Mouse (Mus musculus) erythroblast, adult 5-6 weeks (primary cell): ENCODE measurements around the gene Eipr1. TPM values are rescaled to one million over a fixed set of nuclear protein-coding genes. Genes with fewer than 3 reads are reported as not detected.

ENCODE experiments used
- ATAC-seq: replicated peaks from 2 replicates; pipeline ENCODE4 v1.8.0; 2016; ENCODE audit warnings: moderate number of reproducible peaks, mild to moderate bottlenecking, moderate TSS enrichment, inconsistent platforms; ENCODE audit not compliant: poor library complexity, low FRiP score, severe bottlenecking
- total RNA-seq, 2 experiments: library from RNA; stranded (forward) in 1 of 2; stranded (reverse) in 1 of 2; fragments of 150-400 nt in 1 of 2; fragments of 200-764, 138-1000 nt in 1 of 2; gene quantifications; 2 replicates each; pipeline versions ENCODE4 v1.2.3 to v1.2.4; 2015 to 2017; ENCODE audit warnings: low replicate concordance in 2 of 2

Gene Eipr1
- total RNA-seq, 2 experiments from 2014 or later = 20.8 to 41.1 TPM

DNA sequence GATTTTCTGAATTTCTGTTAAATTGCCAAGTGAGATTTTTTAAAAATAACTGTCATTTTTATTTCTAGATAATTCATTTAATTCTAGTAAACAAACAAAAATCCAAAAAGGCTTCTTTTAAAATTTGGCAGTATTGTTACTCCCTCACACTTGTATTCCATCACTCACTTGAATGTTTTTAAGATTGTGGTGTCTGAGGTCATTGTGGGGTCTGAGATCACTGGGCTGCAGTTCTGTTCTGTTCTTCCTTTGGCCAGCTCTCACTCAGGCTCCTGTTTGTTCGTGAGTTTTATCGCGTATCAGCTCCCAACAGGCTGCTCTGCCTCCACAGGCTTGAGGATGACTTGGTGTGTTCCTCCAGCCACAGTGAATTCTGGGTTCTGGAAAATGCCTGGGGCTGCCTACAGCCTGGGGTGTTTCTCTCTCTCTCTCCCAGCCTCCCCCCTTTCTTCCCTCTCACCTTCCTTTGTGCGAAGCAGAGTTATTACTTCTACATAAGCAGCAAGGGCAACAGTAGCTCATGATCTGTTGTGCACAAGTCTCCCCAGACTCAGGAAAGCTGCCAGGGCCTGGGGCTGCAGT lies 58.2 kb downstream of the Eipr1 start:
- ATAC-seq = peak; percentile 62

DNA sequence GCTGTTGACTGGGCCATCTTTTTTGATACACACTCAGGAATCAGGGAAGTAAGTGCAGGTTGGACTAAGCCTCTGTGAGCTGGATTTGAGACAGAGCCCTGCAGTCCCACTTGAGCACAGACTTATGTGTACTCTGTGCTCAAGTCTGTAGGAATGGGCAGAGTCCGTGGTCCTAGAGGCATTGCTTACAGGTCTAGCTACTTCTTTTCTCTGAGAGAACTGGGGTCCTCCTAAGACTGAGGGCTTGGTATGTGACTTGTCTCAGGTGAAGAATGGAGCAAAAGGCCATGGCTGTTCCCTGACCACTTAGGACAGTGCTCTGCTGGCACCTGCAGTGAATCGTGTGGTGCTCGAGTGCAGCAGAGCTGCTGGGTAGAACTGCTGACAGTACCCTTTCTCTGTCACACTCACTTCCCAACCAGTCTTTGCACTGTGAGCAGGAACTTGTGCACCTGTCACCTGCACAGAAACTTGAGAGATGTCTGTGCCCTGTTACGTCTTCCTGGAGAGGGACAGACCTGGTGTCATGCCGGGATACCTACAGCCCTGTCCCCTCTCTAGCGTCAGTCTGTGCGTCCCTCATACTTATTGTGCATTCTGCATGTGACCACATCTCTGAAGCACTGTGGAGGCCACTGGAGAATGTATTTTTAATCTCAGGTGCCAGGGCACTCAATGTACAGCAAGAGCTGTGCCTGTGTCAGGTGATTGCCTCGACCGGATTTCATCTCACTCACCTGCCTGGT lies 65.3 kb downstream of the Eipr1 start:
- ATAC-seq = no peak

DNA sequence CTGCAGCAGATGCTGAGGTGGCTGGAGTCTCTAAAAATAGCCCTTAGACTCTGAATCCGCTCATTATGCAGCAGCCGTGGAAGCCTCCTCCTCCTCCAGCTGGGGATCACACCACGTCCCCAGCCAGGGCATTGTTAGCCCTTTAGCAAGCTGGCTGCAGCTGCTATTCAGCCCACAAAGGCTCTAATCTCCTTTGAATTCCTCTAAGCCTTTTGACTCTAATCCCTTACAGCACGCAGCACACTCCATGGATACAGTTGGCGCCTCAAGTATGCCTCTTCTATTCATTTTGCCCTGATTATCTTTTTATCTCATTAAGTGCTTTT lies 65.8 kb downstream of the Eipr1 start:
- no peak for ATAC-seq

DNA sequence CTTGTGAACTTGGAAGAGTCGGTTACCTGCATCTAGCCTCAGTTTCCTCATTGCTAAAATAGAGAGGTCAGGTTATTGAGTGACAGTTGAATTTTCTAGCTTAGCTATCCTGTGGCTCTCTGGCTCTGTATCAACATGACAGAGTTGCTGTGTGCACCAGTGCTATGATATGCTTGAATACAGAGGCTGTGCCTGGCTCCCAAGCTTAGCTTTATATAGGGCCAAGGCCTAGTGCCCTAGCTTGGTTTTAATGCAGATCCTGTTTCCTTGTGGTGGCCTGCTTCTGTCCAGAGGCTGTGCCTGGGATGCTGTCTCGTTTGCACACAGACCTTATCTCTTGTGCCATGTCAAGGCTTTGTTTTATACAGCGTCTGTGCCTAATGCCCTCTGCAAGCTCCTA lies 66.3 kb downstream of the Eipr1 start:
- no peak for ATAC-seq

DNA sequence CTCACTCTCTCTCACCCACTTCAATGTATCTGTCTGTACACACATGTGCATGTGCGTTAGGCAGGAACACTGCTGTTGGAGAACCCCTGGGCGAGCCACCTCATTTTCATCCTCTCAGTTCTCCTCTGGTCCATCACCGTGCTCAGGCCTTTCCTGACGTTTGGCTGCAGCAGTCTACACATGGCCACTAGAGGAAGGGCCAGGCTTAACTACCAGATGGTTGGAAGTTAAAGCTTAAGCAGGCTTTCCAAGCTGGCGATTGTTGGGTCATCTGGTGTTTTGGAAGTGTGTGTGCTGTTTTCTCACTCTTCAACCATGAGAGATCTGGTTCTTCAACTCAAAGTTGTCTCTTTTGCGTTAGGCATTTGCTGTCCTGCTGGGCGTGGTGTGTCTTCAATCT lies 71.9 kb downstream of the Eipr1 start:
- ATAC-seq = no peak

DNA sequence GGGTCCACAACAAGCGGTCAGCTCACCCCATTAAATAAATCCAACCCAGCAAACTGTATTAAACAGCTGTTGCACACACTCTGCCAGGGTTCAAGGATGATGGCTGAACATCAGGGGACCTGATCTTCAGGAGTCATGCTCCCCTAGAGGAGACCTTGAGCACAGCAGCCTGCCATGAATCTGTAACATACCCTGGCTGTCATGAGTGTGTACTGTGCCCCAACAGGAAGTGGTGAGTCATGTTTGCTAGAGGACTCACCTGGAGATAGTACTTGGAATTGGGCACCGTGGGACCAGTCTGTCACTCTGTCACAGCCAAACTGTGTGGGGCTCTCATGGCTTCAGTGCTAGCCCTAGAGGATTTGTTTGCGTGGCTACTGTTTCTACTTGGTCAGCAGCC lies 77.9 kb downstream of the Eipr1 start:
- ATAC-seq = peak; percentile 73

DNA sequence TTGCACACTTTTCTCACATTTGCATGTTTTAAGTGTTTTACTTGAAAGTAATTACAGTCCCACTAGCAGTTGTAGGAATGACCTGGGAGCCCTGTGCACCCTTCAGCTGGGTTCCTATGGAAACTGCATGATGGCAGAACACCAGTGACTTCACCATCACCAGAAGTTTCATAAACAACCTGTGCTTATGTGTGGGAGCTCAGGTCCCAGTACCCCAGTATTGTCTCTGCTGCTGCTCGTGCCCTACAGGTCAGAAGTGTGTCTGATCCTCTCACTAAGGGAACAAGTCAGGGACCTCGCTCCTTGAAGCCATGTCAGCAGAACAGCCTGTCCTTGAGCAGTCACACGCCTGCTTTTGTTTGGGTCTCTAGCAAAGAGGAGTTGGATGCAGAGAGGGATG lies 78.9 kb downstream of the Eipr1 start:
- ATAC-seq = no peak

DNA sequence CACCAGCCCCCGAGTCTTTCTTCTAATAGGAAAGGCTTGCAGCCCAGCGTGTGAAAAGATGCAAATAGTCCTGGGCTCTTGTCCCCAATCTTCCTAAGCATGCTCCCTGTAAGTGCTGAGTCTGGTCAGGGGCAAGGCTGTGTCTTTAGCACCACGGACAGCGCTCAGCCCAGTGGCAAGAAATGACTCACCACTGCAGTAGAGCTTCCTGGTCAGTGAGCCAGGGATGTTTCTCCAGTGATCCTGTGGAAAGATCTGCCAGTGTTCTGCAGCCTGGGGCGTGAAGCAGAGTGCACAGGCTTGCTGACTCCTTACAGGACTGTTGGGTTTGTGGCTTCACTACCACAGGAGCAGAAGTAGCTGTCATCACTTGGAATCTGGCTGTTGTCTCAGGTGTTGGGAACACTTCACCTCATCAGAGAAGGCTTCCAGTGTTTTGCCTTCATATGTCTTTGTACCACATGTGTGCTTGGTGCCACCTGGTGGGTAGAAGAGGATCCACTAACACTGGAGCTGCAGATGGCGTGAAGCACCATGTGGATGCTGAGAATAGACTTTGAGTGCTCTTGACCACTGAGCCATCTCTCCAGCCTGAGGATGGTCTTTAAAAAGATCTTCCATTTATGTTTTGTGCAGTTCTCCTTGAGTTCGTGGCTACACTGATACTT lies 79.6 kb downstream of the Eipr1 start:
- ATAC-seq = no peak

DNA sequence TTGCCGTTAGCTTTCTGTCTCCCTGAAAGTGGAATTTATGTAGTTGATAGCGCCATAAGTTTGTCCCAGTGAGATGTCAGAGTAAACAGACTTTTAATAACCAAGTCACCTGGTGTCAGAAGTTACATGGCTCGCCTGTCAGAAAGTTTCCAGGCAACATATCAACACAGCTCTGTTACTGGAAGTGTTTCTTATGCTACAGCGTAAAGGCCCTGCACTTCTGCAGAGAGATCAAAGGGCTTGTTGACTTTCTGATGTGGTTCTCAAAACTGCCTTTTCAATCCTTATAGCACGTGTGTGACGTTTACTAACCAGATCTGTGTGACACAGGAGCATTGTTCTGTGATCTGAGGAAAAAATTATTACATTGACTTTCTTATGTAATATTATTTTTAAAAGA lies 82.7 kb downstream of the Eipr1 start:
- no peak for ATAC-seq

DNA sequence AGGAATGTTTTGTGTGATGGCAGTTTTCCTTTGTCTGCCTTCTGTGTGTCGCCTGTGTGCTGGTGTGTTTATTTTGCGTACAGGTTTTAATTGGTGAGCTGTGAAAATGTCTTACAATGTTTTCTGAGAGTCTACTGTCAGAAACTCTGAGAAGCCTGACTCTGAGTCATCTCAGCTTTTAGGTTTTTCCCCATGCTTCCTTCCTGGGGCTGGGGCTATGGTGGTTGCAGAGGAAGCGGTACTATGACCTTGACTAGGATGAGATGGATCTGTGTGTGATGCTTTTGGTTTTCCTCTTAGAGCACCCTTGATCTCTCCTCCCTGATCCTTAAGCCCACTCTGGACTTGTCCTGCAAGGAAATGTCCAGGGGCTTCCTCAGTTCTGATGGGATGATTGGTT lies 84.1 kb downstream of the Eipr1 start:
- no peak for ATAC-seq

DNA sequence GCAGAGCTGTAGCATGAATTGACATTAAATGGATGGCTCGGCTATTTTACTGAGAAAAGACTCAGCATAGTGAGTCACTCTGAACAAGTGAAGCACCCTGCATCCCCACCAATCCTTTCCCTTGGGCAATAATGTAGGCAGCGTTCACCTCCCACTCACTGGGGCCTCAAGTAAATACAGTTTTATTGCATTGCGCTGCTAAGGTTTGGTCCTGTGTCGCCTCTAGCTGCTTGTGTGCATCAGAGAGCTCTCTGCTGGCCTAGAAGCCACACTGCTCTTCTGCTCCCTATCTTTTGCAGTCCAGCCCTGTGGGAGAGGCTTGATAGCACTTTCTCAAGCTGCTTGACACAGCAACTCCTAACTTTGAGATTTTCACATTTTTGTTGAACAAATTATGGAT lies 86.7 kb downstream of the Eipr1 start:
- no peak for ATAC-seq

DNA sequence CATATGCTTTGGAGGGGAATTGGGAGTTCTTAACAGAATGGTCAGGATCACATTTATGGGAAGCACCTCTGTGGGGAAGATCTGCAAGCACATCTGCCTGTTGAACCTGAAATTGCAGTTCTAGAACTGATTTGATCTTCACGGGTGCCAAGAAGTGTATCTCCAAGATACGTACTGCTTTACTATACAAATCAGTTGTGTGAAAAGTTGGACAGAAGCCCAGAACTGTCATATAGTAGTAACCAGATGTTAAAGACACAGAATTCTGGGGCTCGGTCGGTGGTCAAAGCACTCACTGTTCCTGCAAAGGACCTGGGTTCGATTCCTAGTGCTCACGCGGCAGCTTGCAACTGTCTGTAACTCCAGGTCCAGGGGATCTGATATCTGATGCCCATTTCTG lies 87.4 kb downstream of the Eipr1 start:
- no peak for ATAC-seq

DNA sequence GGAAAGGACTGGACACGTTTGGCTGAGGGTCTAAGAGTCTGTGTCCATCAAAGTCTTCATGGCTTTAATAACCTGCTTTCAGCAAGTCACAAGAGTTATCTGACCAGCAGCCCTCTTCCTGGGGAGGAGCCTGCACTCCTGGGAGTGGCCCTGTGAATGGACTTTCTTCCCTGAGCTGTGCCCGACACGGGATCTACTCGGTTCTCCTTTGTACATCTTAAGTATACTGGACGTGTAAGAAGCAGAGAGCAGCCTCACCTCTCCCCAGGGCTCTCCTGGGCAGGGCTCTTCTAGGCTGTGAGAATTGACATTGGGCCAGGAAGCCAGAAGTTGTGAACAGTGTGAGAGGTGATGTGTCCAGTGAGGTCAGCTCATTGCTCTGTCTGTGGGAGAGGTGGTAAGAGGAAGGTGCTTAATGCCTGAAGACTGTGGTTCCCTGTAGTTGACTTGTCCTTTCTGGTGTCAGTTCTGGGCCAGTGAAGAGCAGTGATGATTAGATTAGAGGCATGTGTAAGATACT lies 89.6 kb downstream of the Eipr1 start:
- no peak for ATAC-seq

DNA sequence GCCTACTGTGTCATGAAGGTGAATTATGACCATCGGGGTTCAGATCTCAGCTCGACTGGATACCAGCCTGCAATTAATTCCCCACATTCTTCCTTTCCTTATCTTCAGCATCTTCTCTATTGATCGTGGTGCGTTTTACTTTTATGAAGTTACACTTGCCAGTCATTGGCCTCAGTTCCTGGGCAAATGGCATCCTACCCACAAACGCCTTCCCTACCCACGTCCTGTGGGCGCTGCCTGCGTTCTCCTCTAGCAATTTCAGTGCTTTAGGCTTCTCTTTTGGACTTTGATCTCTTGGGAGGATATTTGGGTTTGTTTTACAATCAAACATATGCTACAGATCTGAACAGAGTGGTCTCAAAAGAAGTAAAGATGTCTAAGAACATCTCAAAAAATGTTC lies 94.2 kb downstream of the Eipr1 start:
- ATAC-seq = no peak

DNA sequence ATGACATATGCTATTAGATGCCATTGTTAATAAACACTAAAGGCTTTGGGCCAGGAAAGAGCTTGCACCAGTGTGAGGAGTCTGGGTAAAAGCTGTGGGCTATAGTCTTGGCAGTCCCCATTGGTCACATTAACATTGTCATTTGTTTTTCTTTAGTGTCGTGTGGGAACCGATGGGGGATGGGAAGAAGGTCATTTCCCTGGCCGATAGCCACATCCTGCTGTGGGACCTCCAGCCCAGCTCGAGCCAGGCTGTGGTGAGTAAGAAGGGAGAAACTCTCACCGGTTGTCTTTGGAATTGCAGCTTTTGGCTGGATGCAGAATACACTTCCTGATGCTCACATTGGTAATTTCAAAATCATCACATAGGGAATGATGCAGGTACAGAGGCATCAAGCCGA lies 95.8 kb downstream of the Eipr1 start:
- no peak for ATAC-seq

DNA sequence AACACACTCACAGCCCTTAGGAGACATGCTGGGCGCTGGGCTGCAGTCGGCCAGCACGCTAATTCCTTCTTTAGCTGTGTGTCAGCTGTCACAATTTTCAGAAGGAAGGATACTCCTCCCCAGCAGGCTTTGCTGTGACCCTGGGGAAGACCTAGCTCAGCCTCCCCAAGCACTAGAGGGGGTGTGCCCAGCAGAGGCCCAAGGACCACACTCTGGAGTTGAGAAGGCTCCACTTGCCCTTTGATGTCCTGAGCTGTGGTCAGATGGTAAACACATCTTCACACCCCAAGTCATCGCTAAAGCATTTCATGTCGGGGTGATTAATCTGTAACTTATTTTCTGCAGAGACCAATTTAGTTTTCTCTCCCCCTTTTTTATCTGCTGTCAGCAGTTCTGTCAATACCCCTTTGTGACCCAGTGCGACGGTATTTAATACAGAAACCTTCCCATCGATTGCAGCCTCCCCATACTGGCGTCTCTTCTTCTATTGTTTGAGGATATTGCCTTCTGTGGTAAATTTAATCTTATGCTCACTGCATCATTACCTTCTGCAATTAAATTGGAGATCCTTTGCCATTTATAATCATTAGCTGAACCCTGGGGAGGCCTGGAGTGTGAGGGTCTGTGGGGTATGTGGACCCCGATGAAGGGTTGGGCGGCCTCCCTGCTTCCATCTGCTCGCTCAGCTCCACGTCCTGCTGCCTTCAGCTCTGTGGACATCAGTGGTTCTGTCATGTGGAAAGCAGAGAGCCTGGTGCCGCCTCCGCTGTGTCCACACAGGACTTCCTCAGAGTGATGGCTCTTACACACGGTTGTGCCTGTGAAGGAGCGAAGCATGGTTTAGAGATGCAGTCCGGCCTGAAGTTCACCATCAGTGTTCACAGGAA lies 97.4 kb downstream of the Eipr1 start:
- no peak for ATAC-seq

DNA sequence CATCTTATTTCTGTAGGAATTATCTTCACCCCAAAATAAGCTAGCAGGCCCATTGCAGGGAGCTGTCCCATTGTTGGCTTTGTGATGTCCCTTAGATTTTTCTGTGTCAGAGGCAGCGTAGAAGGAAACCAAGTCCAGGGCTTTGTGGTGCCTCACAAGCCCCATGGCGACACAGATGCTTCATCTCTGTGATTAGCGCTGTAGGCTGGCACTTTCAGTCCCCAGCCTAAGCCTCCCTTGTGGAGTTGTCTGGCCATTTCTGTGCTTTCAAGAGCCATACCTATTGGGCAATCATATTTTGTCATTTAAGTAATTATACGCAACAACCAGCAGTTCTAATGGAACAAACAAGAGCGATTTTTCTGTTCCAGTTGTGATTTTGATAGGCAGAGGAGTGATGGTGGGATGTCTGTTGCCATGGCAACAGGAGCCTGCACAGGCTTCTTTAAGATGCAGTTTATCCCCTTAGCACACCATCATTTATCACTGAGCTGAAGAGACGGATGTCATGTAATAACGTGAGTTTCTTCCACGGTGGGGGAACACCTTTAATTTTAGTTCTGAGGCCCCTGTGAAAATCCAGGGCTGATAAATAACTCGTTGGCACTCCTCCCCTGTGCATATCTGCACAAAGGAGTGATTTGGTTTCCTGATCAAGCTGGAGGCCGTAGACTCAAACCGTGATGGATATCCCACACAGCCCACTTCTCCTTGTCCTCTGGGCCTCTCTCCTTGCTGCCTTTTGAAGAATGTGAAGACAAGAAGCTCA lies 108.1 kb downstream of the Eipr1 start:
- ATAC-seq = no peak

DNA sequence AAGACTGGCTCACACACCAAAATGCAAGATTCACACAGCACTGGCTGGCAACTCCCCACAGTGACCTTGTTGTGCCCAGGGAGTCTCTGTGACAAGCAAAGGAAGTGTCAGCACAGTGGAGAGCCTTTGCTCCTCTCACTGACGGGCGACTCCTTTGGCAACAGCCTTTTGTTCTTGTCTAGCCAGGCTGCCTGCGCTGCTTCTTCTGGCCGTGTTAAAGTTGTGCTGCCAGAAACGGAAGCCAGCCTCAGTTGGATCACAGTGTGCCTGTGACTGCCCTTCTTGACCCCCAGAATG lies 108.6 kb downstream of the Eipr1 start:
- no peak for ATAC-seq

DNA sequence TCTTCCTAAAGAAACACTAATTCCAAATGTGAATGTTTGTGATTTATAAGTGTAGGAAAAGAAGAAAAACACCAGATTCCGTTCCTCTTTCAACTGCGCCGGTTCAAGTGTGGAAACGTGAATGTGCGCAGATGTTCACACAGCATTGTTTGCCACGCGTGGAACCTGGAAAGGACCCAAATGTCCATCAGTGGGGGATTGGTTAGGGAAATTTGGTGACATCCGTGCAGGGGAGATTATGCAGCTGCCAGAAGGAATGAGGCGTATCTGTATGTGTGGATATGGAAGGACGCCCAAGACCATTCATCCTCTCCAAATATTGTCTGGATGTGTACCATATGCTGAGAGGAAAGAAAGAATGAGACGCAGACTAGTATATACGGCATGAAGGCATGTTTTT lies 111.7 kb downstream of the Eipr1 start:
- ATAC-seq = no peak

DNA sequence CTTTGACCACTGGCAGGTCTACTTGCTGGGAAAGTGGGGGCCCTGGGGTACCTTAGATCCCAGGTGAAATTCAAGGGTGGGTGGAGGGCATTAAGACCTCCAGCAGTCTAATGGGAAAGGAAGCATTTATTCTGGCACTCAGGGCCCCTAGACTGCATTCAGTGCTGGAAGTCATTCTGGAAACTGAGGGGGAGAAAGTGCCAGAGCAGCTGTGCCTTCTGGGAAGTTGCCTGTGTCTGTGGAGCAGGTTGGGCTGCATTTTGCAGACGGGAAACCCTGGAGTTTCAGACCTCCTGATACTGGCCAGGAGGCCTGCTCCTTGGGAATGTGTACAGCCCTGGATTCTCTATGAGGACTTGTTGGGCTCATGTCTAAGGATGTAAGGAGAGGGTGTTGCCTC lies 114.5 kb downstream of the Eipr1 start:
- no peak for ATAC-seq
